Comparison of ENCODE assay signal across 27 mouse cellular contexts in the genomic region with DNA sequence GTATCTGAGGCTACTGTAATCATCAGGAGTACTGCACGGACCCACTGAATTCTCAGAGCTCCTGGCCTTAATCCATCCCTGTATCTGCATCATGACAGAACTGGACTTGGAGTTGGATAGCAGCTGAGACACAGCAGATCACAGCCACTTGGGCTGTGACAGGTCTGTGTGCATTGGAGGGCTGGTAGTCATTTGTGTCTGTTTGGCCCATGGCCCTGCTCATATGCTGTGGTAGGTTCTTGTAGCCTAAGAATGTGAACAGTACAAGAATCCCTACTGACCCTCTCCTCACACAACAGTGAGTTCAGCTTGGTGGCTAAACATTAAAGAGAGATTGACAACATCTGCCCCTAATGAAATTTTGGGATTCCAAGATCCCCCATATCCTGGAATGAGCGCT. TPM values are rescaled to one million over a fixed set of nuclear protein-coding genes. Genes with fewer than 3 reads are reported as not detected.
DNase-seq lines count a peak whose midpoint lies in the region; ATAC-seq and TF ChIP-seq lines count a peak whose summit lies in the region.
"Had no signal": no experiment of that assay in that cellular context is flagged by ENCODE, and none has a peak within 500 bp of the region (broad histone marks: within the 10 kb centered on the region; RNA-seq: fewer than 3 reads in every experiment).

No protein-coding gene starts in this region.

- no peak for DNase-seq in lung, adult 18-20 months
- DNase-seq in lung, postnatal 0 days (ENCODE audit: low spot score), result peak; percentile 27
- DNase-seq in lung, postnatal 36 days, result no peak
- peak; percentile 2 for DNase-seq in lung, postnatal 14 days
- no peak for DNase-seq in cerebellum, postnatal 36 days
- no peak for DNase-seq in gastrocnemius, postnatal 25 days
- DNase-seq: adrenal gland, adult 2 months; adrenal gland, postnatal 10 days; adrenal gland, postnatal 25 days; cerebellum, adult 11 months; cerebellum, adult 18-20 months; cerebellum, adult 8-10 months; cerebellum, adult 9-11 months; cerebellum, postnatal 14 days had no signal

- no peak for TF ChIP-seq CTCF in lung, postnatal 0 days (IDR thresholded peaks at IDR 0.05)

- H3K27me3 ChIP-seq in lung, embryonic 15.5 days, result no peaks in the 10 kb centered on the region
- H3K27me3 ChIP-seq in lung, postnatal 0 days (replicated peaks; ENCODE audit: insufficient read depth, low read length), result no peaks in the 10 kb centered on the region
- H3K27me3 ChIP-seq: embryonic facial prominence, embryonic 12.5 days; forebrain, embryonic 13.5 days; forebrain, embryonic 15.5 days had no signal

- H3K27ac ChIP-seq in lung, embryonic 15.5 days, result no peak overlapping the region
- H3K27ac ChIP-seq in lung, postnatal 0 days (ENCODE audit: low read length), result no peak overlapping the region
- H3K27ac ChIP-seq: embryonic facial prominence, embryonic 10.5 days; embryonic facial prominence, embryonic 12.5 days; forebrain, embryonic 13.5 days; forebrain, embryonic 15.5 days had no signal

- H3K9me3 ChIP-seq in lung, embryonic 15.5 days, result no peaks in the 10 kb centered on the region
- no peaks in the 10 kb centered on the region for H3K9me3 ChIP-seq in lung, postnatal 0 days (ENCODE audit: low read length)
- H3K9me3 ChIP-seq: embryonic facial prominence, embryonic 10.5 days; embryonic facial prominence, embryonic 12.5 days; forebrain, embryonic 13.5 days; forebrain, embryonic 15.5 days had no signal

- no peak for TF ChIP-seq EP300 in lung, postnatal 0 days (IDR thresholded peaks at IDR 0.05)

- peak; percentile 85 for ATAC-seq in lung, embryonic 15.5 days (ENCODE audit: borderline replicate concordance, extremely low read depth, low FRiP score, low TSS enrichment)
- peak; percentile 56 for ATAC-seq in lung, postnatal 0 days
- ATAC-seq: forebrain, embryonic 13.5 days; forebrain, embryonic 15.5 days had no signal

- H3K4me2 ChIP-seq in lung, embryonic 15.5 days, result no peak overlapping the region
- H3K4me2 ChIP-seq in lung, postnatal 0 days (replicated peaks; ENCODE audit: low read depth, low read length), result no peak overlapping the region
- H3K4me2 ChIP-seq: embryonic facial prominence, embryonic 12.5 days; forebrain, embryonic 13.5 days; forebrain, embryonic 15.5 days had no signal

- H3K4me1 ChIP-seq in lung, embryonic 15.5 days, result no peaks in the 10 kb centered on the region
- H3K4me1 ChIP-seq in lung, postnatal 0 days (ENCODE audit: insufficient read depth, low read depth, low read length), result no peaks in the 10 kb centered on the region
- H3K4me1 ChIP-seq: embryonic facial prominence, embryonic 10.5 days; embryonic facial prominence, embryonic 12.5 days; forebrain, embryonic 13.5 days; forebrain, embryonic 15.5 days had no signal

- 77% methylated on average over 2 of the region's 2 CpGs for WGBS in lung, embryonic 15.5 days
- WGBS in lung, postnatal 0 days, result 58% methylated on average over 2 of the region's 2 CpGs

- no peaks in the 10 kb centered on the region for H3K36me3 ChIP-seq in lung, embryonic 15.5 days
- no peaks in the 10 kb centered on the region for H3K36me3 ChIP-seq in lung, postnatal 0 days (ENCODE audit: insufficient read depth, low read length)
- H3K36me3 ChIP-seq: embryonic facial prominence, embryonic 10.5 days; embryonic facial prominence, embryonic 12.5 days; forebrain, embryonic 15.5 days had no signal

- H3K9ac ChIP-seq in lung, embryonic 15.5 days, result no peak overlapping the region
- no peak overlapping the region for H3K9ac ChIP-seq in lung, postnatal 0 days (replicated peaks; ENCODE audit: low read depth)
- H3K9ac ChIP-seq: embryonic facial prominence, embryonic 12.5 days; forebrain, embryonic 13.5 days; forebrain, embryonic 15.5 days had no signal

- no peak overlapping the region for H3K4me3 ChIP-seq in lung, embryonic 15.5 days
- no peak overlapping the region for H3K4me3 ChIP-seq in lung, postnatal 0 days (ENCODE audit: low read depth, low read length)
- H3K4me3 ChIP-seq: embryonic facial prominence, embryonic 10.5 days; embryonic facial prominence, embryonic 12.5 days; forebrain, embryonic 13.5 days; forebrain, embryonic 15.5 days had no signal

RNA-seq across cellular contexts. Expression of a gene that starts 2.8 kb away (rescaled TPM):
- not detected in 2 replicates for polyA plus RNA-seq in lung, embryonic 15.5 days (2015; fragmentation: Nextera tagmentation; extraction: Ambion mirVana)
- not detected in 2 replicates for polyA plus RNA-seq in lung, postnatal 0 days (2015; fragmentation: Nextera tagmentation; extraction: Ambion mirVana)
- not detected for total RNA-seq in gastrocnemius, postnatal 25 days (2021)
- total RNA-seq: adrenal gland, adult 2 months; adrenal gland, postnatal 10 days; adrenal gland, postnatal 25 days; adrenal gland, postnatal 4 days; ES-E14; MEL had no signal
- polyA plus RNA-seq: adrenal gland, adult 2 months; brain, embryonic 14.5 days; C2C12; cortical plate, adult 2 months; embryonic facial prominence, embryonic 10.5 days; embryonic facial prominence, embryonic 12.5 days; embryonic facial prominence, embryonic 14.5 days; forebrain, embryonic 11.5 days; forebrain, embryonic 13.5 days; forebrain, embryonic 15.5 days had no signal

RNA-seq across cellular contexts. Expression of a gene that starts 13.9 kb away (rescaled TPM):
- not detected in 2 replicates for polyA plus RNA-seq in lung, embryonic 15.5 days (2015; fragmentation: Nextera tagmentation; extraction: Ambion mirVana)
- polyA plus RNA-seq in lung, postnatal 0 days (2015; fragmentation: Nextera tagmentation; extraction: Ambion mirVana), result not detected in 2 replicates
- not detected for total RNA-seq in gastrocnemius, postnatal 25 days (2021)
- total RNA-seq: adrenal gland, adult 2 months; adrenal gland, postnatal 10 days; adrenal gland, postnatal 25 days; adrenal gland, postnatal 4 days; ES-E14; MEL had no signal
- polyA plus RNA-seq: adrenal gland, adult 2 months; brain, embryonic 14.5 days; C2C12; cortical plate, adult 2 months; embryonic facial prominence, embryonic 10.5 days; embryonic facial prominence, embryonic 12.5 days; embryonic facial prominence, embryonic 14.5 days; forebrain, embryonic 11.5 days; forebrain, embryonic 13.5 days; forebrain, embryonic 15.5 days had no signal

RNA-seq across cellular contexts. Expression of a gene that starts 17.5 kb away (rescaled TPM):
- not detected in 2 replicates for polyA plus RNA-seq in lung, embryonic 15.5 days (2015; fragmentation: Nextera tagmentation; extraction: Ambion mirVana)
- not detected in 2 replicates for polyA plus RNA-seq in lung, postnatal 0 days (2015; fragmentation: Nextera tagmentation; extraction: Ambion mirVana)
- not detected for total RNA-seq in gastrocnemius, postnatal 25 days (2021)
- total RNA-seq: adrenal gland, adult 2 months; adrenal gland, postnatal 10 days; adrenal gland, postnatal 25 days; adrenal gland, postnatal 4 days; ES-E14; MEL had no signal
- polyA plus RNA-seq: adrenal gland, adult 2 months; brain, embryonic 14.5 days; C2C12; cortical plate, adult 2 months; embryonic facial prominence, embryonic 10.5 days; embryonic facial prominence, embryonic 12.5 days; embryonic facial prominence, embryonic 14.5 days; forebrain, embryonic 11.5 days; forebrain, embryonic 13.5 days; forebrain, embryonic 15.5 days had no signal

RNA-seq across cellular contexts. Expression of a gene that starts 27.6 kb away (rescaled TPM):
- not detected in 2 replicates for polyA plus RNA-seq in lung, embryonic 15.5 days (2015; fragmentation: Nextera tagmentation; extraction: Ambion mirVana)
- not detected in 2 replicates for polyA plus RNA-seq in lung, postnatal 0 days (2015; fragmentation: Nextera tagmentation; extraction: Ambion mirVana)
- not detected for total RNA-seq in gastrocnemius, postnatal 25 days (2021)
- total RNA-seq: adrenal gland, adult 2 months; adrenal gland, postnatal 10 days; adrenal gland, postnatal 25 days; adrenal gland, postnatal 4 days; ES-E14; MEL had no signal
- polyA plus RNA-seq: adrenal gland, adult 2 months; C2C12; cortical plate, adult 2 months; embryonic facial prominence, embryonic 10.5 days; embryonic facial prominence, embryonic 12.5 days; embryonic facial prominence, embryonic 14.5 days; forebrain, embryonic 11.5 days; forebrain, embryonic 13.5 days; forebrain, embryonic 15.5 days had no signal

RNA-seq across cellular contexts. Expression of a gene that starts 28.4 kb away (rescaled TPM):
- not detected in 2 replicates for polyA plus RNA-seq in lung, embryonic 15.5 days (2015; fragmentation: Nextera tagmentation; extraction: Ambion mirVana)
- not detected in 2 replicates for polyA plus RNA-seq in lung, postnatal 0 days (2015; fragmentation: Nextera tagmentation; extraction: Ambion mirVana)
- total RNA-seq in gastrocnemius, postnatal 25 days (2021), result not detected
- total RNA-seq: adrenal gland, adult 2 months; adrenal gland, postnatal 10 days; adrenal gland, postnatal 25 days; adrenal gland, postnatal 4 days; ES-E14; MEL had no signal
- polyA plus RNA-seq: adrenal gland, adult 2 months; brain, embryonic 14.5 days; C2C12; cortical plate, adult 2 months; embryonic facial prominence, embryonic 10.5 days; embryonic facial prominence, embryonic 12.5 days; embryonic facial prominence, embryonic 14.5 days; forebrain, embryonic 11.5 days; forebrain, embryonic 13.5 days; forebrain, embryonic 15.5 days had no signal

Comparison
In these comparisons a context has a peak if more than half of its experiments do, and no peak if none do; other contexts are left out.
1. DNase-seq: peak in lung, postnatal 0 days (single experiment) and lung, postnatal 14 days (single experiment); none in lung, adult 18-20 months (0 of 2), lung, postnatal 36 days (single experiment), cerebellum, postnatal 36 days (0 of 2) and gastrocnemius, postnatal 25 days (single experiment).